Mouse (Mus musculus) lung, embryonic 14.5 days (tissue): ENCODE data around the gene Ppp1r16b. TPM values are rescaled to one million over a fixed set of nuclear protein-coding genes. Genes with fewer than 3 reads are reported as not detected.

ENCODE experiments used
- ATAC-seq: fragments of 200-750 bp; cut with Nextera tagmentation; 2 replicates; pipeline ENCODE4 v1.8.0; 2017; ENCODE audit warnings: mild to moderate bottlenecking, moderate TSS enrichment, moderate library complexity; ENCODE audit not compliant: insufficient read depth
- DNase-seq: peaks from one replicate; pipeline ENCODE4 v3.0.0-alpha.2; 2015
- H3K27ac ChIP-seq: fragments of 300-500 bp; sonication (generic); 2 replicates; pipeline ENCODE4 v1.5.1; 2014; ENCODE audit warnings: low read depth, mild to moderate bottlenecking, moderate library complexity
- H3K27me3 ChIP-seq: fragments of 300-500 bp; sonication (generic); 2 replicates; pipeline ENCODE4 v1.6.1; 2014; ENCODE audit warnings: low read length, control low read depth; ENCODE audit not compliant: insufficient read depth
- H3K36me3 ChIP-seq: fragments of 300-500 bp; sonication (generic); 2 replicates; pipeline ENCODE4 v1.6.1; 2014; ENCODE audit warnings: control low read depth; ENCODE audit not compliant: insufficient read depth
- H3K4me1 ChIP-seq: fragments of 300-500 bp; sonication (generic); 2 replicates; pipeline ENCODE4 v1.6.1; 2014; ENCODE audit warnings: antibody characterized with exemption, control low read depth; ENCODE audit not compliant: insufficient read depth
- H3K4me2 ChIP-seq: fragments of 300-500 bp; sonication (generic); 2 replicates; pipeline ENCODE4 v1.6.1; 2014; ENCODE audit warnings: mild to moderate bottlenecking
- H3K4me3 ChIP-seq: fragments of 300-500 bp; sonication (generic); 2 replicates; pipeline ENCODE4 v1.5.1; 2014; ENCODE audit warnings: low read depth, low read length
- H3K9ac ChIP-seq: fragments of 300-500 bp; sonication (generic); 2 replicates; pipeline ENCODE4 v1.6.1; 2014
- H3K9me3 ChIP-seq: fragments of 300-500 bp; sonication (generic); 2 replicates; pipeline ENCODE4 v1.6.1; 2016; ENCODE audit warnings: low read depth, low read length, control low read depth
- CTCF ChIP-seq: IDR thresholded peaks from 2 replicates; pipeline ENCODE4 v1.5.1; 2016; ENCODE audit warnings: antibody characterized with exemption, low read depth
- WGBS: fragments of 180-500 bp; shearing (Covaris S2); extraction: QIAGEN DNeasy Blood & Tissue Kit; methylation state at CpG from one replicate; pipeline ENCODE4 v1.1.7; 2014; 5-methylcytosine and 5-hydroxymethylcytosine counted together
- polyA plus RNA-seq: library from polyadenylated mRNA; unstranded; fragments of >200 nt; fragmentation: Nextera tagmentation; extraction: Ambion mirVana; gene quantifications from 2 replicates; pipeline ENCODE4 v1.2.1, GENCODE M21; 2014

The Ppp1r16b gene
- polyA plus RNA-seq, 1 experiment from 2014 or later = 17.6 TPM

DNA sequence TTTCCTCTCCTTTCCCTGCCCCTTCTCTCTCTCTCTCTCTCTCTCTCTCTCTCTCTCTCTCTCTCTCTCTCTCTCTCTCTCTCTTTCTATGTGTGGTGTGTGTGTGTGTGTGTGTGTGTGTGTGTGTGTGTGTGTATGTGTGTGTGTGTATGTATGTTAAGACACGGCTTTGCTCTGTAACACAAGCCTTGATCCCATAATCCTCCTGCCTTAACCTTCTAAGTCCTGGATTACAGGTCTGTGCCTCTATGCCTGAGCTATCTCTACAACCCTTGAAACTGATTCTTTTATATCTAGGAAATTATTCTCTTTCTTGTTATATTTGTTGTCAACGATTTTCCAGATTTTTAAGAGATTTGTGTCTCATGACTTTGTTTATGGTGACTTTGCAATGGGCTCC lies 95.0 kb downstream of the Ppp1r16b start:
- Histone ChIP-seq H3K4me1 (no peaks in the 10 kb centered on the region), H3K4me2 (no peak overlapping the region), H3K27ac (no peak overlapping the region), H3K36me3 (no peaks in the 10 kb centered on the region), H3K9ac (no peak overlapping the region), H3K4me3 (no peak overlapping the region), H3K27me3 (no peaks in the 10 kb centered on the region), H3K9me3 (no peaks in the 10 kb centered on the region)
- no peak for TF ChIP-seq CTCF
- ATAC-seq (no peak), DNase-seq (no peak)
- WGBS = 56% methylated on average over 2 of the region's 2 CpGs

DNA sequence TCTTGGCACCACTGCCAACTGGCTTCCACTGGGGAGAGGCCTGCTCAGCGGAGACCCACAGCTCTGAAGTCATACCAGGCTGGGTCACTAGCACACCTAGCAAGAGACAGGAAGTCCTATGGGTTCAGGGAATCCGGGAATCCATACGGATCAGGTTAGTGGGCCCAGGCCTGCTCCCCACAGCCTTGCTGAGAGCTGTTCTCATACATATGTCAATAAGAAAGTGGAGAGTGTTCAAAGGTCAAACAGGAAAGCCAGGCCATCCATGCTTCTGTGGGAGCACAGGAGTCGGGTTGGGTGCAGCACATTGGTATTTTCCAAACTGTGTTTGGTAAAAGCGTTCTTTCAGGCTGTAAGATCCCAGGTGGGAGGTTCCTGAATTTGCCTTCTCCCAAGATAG lies 97.1 kb downstream of the Ppp1r16b start:
- WGBS = 78% methylated on average over 5 of the region's 5 CpGs
- Histone ChIP-seq H3K27me3 (no peaks in the 10 kb centered on the region), H3K4me1 (no peaks in the 10 kb centered on the region), H3K36me3 (no peaks in the 10 kb centered on the region), H3K9me3 (no peaks in the 10 kb centered on the region), H3K4me2 (no peak overlapping the region), H3K9ac (no peak overlapping the region), H3K27ac (no peak overlapping the region), H3K4me3 (no peak overlapping the region)
- ATAC-seq = no peak
- TF ChIP-seq CTCF = no peak
- no peak for DNase-seq

DNA sequence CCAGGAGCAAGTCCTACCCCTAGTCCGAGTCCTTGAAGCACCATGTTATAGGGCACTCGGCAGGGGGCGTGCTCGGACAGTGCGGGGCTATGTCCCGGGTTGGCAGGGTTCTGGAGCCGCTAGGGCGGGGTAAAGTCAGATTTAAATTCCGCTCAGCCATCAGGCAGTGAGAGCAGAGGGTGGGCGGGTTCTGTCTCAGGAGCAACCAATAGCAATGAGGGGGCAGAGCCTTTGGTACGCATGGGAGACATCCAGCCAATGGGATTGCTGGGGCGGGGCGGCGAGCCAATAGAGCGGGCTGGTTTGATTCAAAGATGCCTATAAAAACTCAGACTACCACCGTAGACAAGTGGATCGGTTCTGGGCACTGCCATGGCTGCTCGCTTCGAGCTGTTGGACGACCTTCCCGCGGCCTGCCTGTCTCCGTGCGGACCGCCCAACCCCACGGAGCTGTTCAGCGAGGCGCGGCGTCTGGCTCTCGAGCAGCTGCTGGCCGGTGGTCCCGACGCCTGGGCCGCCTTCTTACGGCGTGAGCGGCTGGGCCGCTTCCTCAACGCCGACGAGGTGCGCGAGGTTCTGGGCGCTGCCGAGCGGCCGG lies 102.6 kb downstream of the Ppp1r16b start, which contains the start of gene Fam83d:
TSS of gene Fam83d (plus strand) at position 352 of the 598 bp plus-strand sequence.
- peak within 1 kb of the TSS; percentile 76 for H3K9ac ChIP-seq
- peak within 1 kb of the TSS; percentile 85 for H3K4me2 ChIP-seq
- 0 out of 2 replicates have a peak, but pooled peaks cover 4% of the 10 kb centered on the region for H3K36me3 ChIP-seq
- H3K27me3 ChIP-seq = no peaks in the 10 kb centered on the region
- peak; percentile 87 for TF ChIP-seq CTCF
- H3K4me1 ChIP-seq = peaks cover 24% of the 10 kb centered on the region
- H3K27ac ChIP-seq = peak within 1 kb of the TSS; percentile 86
- DNase-seq (peak; percentile 98), ATAC-seq (peak; percentile 98)
- WGBS = under 1% methylated on average over 48 of the region's 48 CpGs
- H3K9me3 ChIP-seq = no peaks in the 10 kb centered on the region
- H3K4me3 ChIP-seq = peak within 1 kb of the TSS; percentile 83

DNA sequence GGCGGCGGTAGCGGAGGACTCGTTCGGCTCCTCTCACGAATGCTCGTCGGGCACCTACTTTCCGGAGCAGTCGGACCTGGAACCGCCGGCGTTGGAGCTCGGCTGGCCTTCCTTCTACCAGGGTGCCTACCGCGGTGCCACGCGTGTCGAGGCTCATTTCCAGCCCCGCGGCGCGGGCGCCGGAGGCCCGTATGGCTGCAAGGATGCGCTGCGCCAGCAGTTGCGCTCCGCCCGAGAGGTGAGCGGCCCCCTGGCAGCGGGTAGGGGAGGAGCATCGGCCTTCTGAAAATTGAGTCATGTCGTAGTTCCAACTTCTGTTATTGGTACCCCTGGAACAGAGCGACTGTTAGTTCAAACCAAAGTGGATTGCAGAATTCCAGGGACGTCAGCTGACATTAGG lies 103.2 kb downstream of the Ppp1r16b start:
- ATAC-seq = peak; percentile 18
- no peaks in the 10 kb centered on the region for H3K27me3 ChIP-seq
- H3K9ac ChIP-seq = peak overlapping the region; percentile 76
- H3K36me3 ChIP-seq = peaks cover 7% of the 10 kb centered on the region; the same call in 1 of the 2 replicates
- peak overlapping the region; percentile 83 for H3K4me3 ChIP-seq
- no peaks in the 10 kb centered on the region for H3K9me3 ChIP-seq
- 0% methylated on average over 37 of the region's 37 CpGs for WGBS
- peak overlapping the region; percentile 85 for H3K4me2 ChIP-seq
- no peak for TF ChIP-seq CTCF
- H3K27ac ChIP-seq = peak overlapping the region; percentile 86
- peaks cover 24% of the 10 kb centered on the region for H3K4me1 ChIP-seq
- peak; percentile 67 for DNase-seq

DNA sequence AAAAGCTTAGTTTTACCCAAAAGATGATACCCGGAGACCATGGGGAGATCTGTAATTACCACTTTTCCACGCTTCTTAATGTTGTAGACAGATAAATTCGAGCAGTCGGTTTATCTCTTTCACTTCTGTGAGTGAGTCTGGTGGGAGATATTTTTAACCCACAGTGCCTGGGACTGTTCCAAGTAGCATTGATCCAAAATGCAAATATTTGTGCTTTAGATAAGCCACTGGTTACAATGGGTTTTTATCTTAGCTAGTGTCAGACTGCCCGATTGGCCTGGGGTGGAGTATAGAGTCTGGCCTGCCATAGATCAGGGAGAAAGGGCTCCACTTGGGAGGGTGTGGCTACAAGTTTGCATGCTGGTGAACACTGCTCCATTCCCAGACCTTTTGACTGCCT lies 103.6 kb downstream of the Ppp1r16b start:
- no peak for DNase-seq
- WGBS = 0% methylated on average over 5 of the region's 5 CpGs
- Histone ChIP-seq H3K27me3 (no peaks in the 10 kb centered on the region), H3K4me1 (peaks cover 24% of the 10 kb centered on the region), H3K9me3 (no peaks in the 10 kb centered on the region), H3K36me3 (peaks cover 11% of the 10 kb centered on the region; the same call in 1 of the 2 replicates), H3K4me3 (peak overlapping the region; percentile 83), H3K9ac (peak overlapping the region; percentile 76), H3K27ac (peak overlapping the region; percentile 86), H3K4me2 (peak overlapping the region; percentile 85)
- ATAC-seq = no peak
- no peak for TF ChIP-seq CTCF

DNA sequence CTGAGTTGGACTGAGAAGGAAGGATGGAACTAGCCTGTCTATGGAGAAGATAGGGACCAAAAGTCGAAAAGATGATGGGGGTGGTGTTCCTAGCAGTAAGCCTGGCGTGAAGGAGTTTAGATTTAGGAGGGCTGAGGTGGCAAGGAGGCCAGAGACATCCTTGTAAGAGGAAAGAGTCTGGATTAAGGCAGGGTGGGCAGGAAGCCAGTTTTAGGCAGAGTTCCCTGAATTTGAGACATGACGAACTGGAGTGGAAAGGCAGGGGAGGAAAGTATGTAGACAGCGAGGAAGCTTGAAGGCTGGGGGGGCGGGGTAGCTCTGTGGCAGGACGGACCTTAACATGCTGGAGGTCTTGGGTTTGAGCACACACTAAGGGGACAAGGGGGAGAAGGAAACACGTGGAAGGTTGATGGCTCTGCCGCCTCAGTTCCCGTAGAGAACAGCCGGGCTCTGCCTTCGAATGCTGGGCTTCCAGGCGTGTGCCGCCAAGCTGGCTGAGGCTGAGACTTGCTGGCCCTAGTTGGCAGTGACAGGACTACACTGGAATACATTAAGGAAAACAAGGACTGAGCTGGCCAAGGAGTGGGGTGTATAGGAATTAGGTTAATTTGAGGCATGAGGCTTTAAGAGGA lies 105.0 kb downstream of the Ppp1r16b start:
- Histone ChIP-seq H3K27ac (no peak overlapping the region), H3K4me3 (peak overlapping the region; percentile 83), H3K27me3 (no peaks in the 10 kb centered on the region), H3K9ac (peak overlapping the region; percentile 76), H3K36me3 (peaks cover 14% of the 10 kb centered on the region; the same call in 1 of the 2 replicates), H3K9me3 (no peaks in the 10 kb centered on the region), H3K4me2 (peak overlapping the region; percentile 85), H3K4me1 (peaks cover 24% of the 10 kb centered on the region)
- no peak for TF ChIP-seq CTCF
- WGBS = 9% methylated on average over 13 of the region's 13 CpGs
- DNase-seq (peak; percentile 80), ATAC-seq (no peak)

DNA sequence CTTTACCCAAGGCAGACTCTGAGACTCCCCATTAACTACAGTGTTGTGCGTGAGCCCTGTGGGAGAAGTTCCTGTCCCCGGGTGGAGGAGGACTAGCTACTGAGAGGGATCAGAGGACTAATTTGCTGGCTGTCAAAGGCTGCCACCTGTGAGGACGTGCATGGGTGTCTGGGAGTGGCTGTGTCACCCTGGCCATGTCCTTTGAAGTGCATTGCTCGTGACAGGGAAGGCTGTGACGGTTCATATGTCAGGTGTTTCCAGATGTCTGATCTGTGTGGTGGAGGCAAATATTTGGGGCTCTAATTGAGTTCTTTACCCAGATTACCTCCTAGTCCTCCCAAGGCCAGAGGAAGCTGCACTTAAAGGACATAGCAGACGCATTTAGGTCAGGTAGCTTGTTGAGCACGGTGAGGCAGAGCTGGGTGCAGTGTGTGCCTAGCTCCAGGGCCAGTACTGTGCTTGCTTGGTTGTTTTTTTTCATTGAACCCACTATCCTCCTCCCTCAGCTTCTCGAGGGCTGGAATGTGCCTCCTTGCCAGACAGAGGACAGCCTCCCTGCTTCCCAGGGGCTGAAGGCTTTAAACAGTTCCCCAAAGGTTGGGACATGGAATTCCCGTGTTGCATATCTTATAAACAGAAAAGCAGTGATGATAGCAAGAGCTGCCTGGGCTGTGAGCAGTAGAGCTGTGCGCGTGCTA lies 106.0 kb downstream of the Ppp1r16b start:
- Histone ChIP-seq H3K27me3 (no peaks in the 10 kb centered on the region), H3K9me3 (no peaks in the 10 kb centered on the region), H3K9ac (no peak overlapping the region), H3K4me2 (peak overlapping the region; percentile 85), H3K4me1 (peaks cover 27% of the 10 kb centered on the region), H3K36me3 (peaks cover 20% of the 10 kb centered on the region; the same call in 1 of the 2 replicates), H3K4me3 (peak overlapping the region; percentile 83; the same call in 1 of the 2 replicates), H3K27ac (no peak overlapping the region)
- WGBS = 30% methylated on average over 11 of the region's 11 CpGs
- DNase-seq = no peak
- ATAC-seq = no peak
- TF ChIP-seq CTCF = no peak
